Mouse (Mus musculus) ES-E14 (cell line): ENCODE measurements at regions not wholly inside any gene's neighbourhood (a gene's known extent, or its start where the extent isn't known, plus 50 kb on each side); places are given as distances from the start of the nearest gene placed in this dataset.

Experiments used
- CHD2 ChIP-seq: IDR thresholded peaks from 2 replicates; pipeline ENCODE4 v1.6.1; 2014; ENCODE audit warnings: mild to moderate bottlenecking, low read depth, low read length, inconsistent platforms
- HCFC1 ChIP-seq: IDR thresholded peaks from 2 replicates; pipeline ENCODE4 v1.6.1; 2012; ENCODE audit warnings: low read length, inconsistent platforms, borderline replicate concordance; ENCODE audit not compliant: insufficient read depth
- MAFK ChIP-seq: IDR thresholded peaks from 2 replicates; pipeline ENCODE4 v1.6.1; 2014; ENCODE audit warnings: mild to moderate bottlenecking, low read depth, low read length, inconsistent platforms; ENCODE audit not compliant: insufficient read depth
- ZC3H11A ChIP-seq: IDR thresholded peaks from 2 replicates; pipeline ENCODE4 v1.6.1; 2012; ENCODE audit warnings: low read depth, mild to moderate bottlenecking, inconsistent platforms, low read length, borderline replicate concordance
- ZNF384 ChIP-seq: IDR thresholded peaks from 2 replicates; pipeline ENCODE4 v1.6.1; 2012; ENCODE audit warnings: low read depth, low read length, inconsistent platforms

- TF ChIP-seq ZC3H11A = no peak
- TF ChIP-seq MAFK = no peak
- no peak for TF ChIP-seq ZNF384
- TF ChIP-seq CHD2 = no peak
- TF ChIP-seq HCFC1 = no peak
Measured at GRCm38 (mm10) chr2:114450185-114450584, 204.6 kb downstream of the Dph6 start.
